Mouse (Mus musculus) heart, embryonic 12.5 days (tissue): ENCODE measurements around the gene Btbd35f3. TPM values are rescaled to one million over a fixed set of nuclear protein-coding genes. Genes with fewer than 3 reads are reported as not detected.
"Not testable (repeated sequence)": the region's sequence is repeated elsewhere in the genome, so short reads cannot be mapped to it uniquely, and the experiment has no call there.

Source experiments
- ATAC-seq: fragments of 200-750 bp; cut with Nextera tagmentation; 2 replicates; pipeline ENCODE4 v1.8.0; 2017; ENCODE audit warnings: moderate TSS enrichment, moderate library complexity; ENCODE audit not compliant: insufficient number of reproducible peaks, low FRiP score
- H3K27ac ChIP-seq: fragments of 300-500 bp; sonication (generic); 2 replicates; pipeline ENCODE4 v1.5.1; 2016; ENCODE audit warnings: mild to moderate bottlenecking, moderate library complexity; ENCODE audit not compliant: poor library complexity, severe bottlenecking
- H3K27me3 ChIP-seq: fragments of 300-500 bp; sonication (generic); replicated peaks from 2 replicates; pipeline ENCODE4 v1.6.1; 2016; ENCODE audit warnings: mild to moderate bottlenecking, moderate library complexity
- H3K36me3 ChIP-seq: fragments of 300-500 bp; sonication (generic); 2 replicates; pipeline ENCODE4 v1.6.1; 2016; ENCODE audit warnings: mild to moderate bottlenecking, moderate library complexity
- H3K4me1 ChIP-seq: fragments of 300-500 bp; sonication (generic); replicated peaks from 2 replicates; pipeline ENCODE4 v1.6.1; 2016; ENCODE audit warnings: mild to moderate bottlenecking
- H3K4me2 ChIP-seq: fragments of 300-500 bp; sonication (generic); 2 replicates; pipeline ENCODE4 v1.6.1; 2016; ENCODE audit warnings: mild to moderate bottlenecking, moderate library complexity
- H3K4me3 ChIP-seq: fragments of 300-500 bp; sonication (generic); 2 replicates; pipeline ENCODE4 v1.5.1; 2016; ENCODE audit warnings: mild to moderate bottlenecking
- H3K9ac ChIP-seq: fragments of 300-500 bp; sonication (generic); 2 replicates; pipeline ENCODE4 v1.6.1; 2016; ENCODE audit warnings: mild to moderate bottlenecking, moderate library complexity
- H3K9me3 ChIP-seq: fragments of 300-500 bp; sonication (generic); replicated peaks from 2 replicates; pipeline ENCODE4 v1.6.1; 2016; ENCODE audit warnings: mild to moderate bottlenecking, moderate library complexity
- WGBS: fragments of 180-500 bp; shearing (Covaris S2); methylation state at CpG from one replicate; pipeline ENCODE4 v1.1.7; 2016; 5-methylcytosine and 5-hydroxymethylcytosine counted together
- polyA plus RNA-seq: library from polyadenylated mRNA; unstranded; fragments of >200 nt; fragmentation: Nextera tagmentation; extraction: Ambion mirVana; gene quantifications from 2 replicates; pipeline ENCODE4 v1.2.1, GENCODE M21; 2016

Btbd35f3 gene
- polyA plus RNA-seq, result not detected in 2 replicates

DNA sequence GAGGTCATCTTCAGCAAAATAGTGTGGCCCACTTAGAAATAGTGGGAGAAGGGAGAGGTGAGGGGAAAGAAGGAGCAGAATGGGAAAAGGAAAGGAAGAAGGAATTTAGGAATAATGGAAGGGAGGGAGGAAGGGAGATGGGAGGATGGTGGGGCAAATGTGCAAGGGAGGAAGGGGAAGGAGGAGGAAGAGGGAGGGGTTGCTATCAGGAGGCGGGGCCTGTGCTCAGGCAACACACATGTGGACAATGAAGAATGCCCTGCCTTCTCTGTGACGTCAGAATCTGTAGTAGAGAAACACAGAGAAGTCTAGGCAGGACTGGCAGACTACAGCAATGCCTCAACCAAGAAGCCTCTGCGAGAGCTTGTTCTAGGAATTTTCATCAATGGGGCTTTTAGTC, at the start of gene Btbd35f3:
Btbd35f3 (plus strand) TSS at position 301 of the 400 bp plus-strand sequence.
- H3K9me3 ChIP-seq, H3K27ac ChIP-seq, H3K4me2 ChIP-seq, H3K27me3 ChIP-seq, H3K4me3 ChIP-seq, H3K9ac ChIP-seq, ATAC-seq, H3K4me1 ChIP-seq, H3K36me3 ChIP-seq: not testable (repeated sequence)
- WGBS, result no CpG with 5 or more reads among the region's 3 CpGs

Other genes with a start within 250 kb of the Btbd35f3 start
- not detected in 2 replicates for gene Btbd35f16, start 80.7 kb upstream of the Btbd35f3 start, polyA plus RNA-seq
- not detected in 2 replicates for gene Btbd35f28, start 158.9 kb downstream of the Btbd35f3 start, polyA plus RNA-seq